Mouse (Mus musculus): Measurements from ENCODE around the gene Pno1.

GRCm38 (mm10) chr11:17163956-17164355, 47.4 kb downstream of the Pno1 start:
- no peak for TF ChIP-seq POLR2A (IDR thresholded peaks at IDR 0.05; ENCODE audit: extremely low read depth, insufficient read depth, low read length)
- TF ChIP-seq CTCF (IDR thresholded peaks at IDR 0.05; ENCODE audit: extremely low read depth, insufficient read depth, low read length): no peak
